Mouse (Mus musculus): ENCODE measurements around the gene Plekha6. TPM values are rescaled to one million over a fixed set of nuclear protein-coding genes. Genes with fewer than 3 reads are reported as not detected.
A peak's percentile ranks its signal among the peaks of the same experiment; 100 is the strongest.
"Not testable (repeated sequence)": the region's sequence is repeated elsewhere in the genome, so short reads cannot be mapped to it uniquely, and the experiment has no call there.

Plekha6 gene
- polyA plus RNA-seq, 1 experiment from 2014 or later = 19.8 TPM

DNA sequence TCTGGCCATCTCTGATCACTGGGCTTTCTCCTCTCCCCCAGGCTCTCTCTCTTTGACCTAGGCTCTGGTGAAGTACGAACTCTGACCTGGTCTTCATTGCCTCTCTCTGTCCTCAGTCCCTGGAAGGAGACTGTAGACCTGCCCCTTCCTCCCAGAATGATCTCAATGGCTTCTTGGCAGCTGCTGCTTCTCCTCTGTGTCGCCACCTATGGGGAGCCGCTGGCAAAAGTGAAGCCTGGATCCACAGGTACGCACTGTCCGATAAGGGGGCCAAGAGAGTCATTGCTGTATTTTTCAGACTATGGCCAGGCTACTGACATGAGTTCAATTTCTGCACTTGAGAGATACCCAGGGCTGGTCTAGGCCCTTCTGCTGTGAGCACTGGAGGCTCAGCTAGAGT, 163.1 kb downstream of the Plekha6 start:
- Histone ChIP-seq H3K36me3 (ENCODE audit: control insufficient read depth, insufficient read depth, low read length) (no peaks in the 10 kb centered on the region), H3K4me2 (replicated peaks; ENCODE audit: low read depth, low read length) (no peak overlapping the region), H3K27me3 (ENCODE audit: control insufficient read depth, insufficient read depth, low read length) (peaks cover 6% of the 10 kb centered on the region; the same call in 1 of the 2 replicates), H3K9me3 (ENCODE audit: control insufficient read depth, low read depth, low read length) (no peaks in the 10 kb centered on the region), H3K27ac (ENCODE audit: low read length) (no peak overlapping the region), H3K4me1 (ENCODE audit: control insufficient read depth, insufficient read depth, low read length) (peaks cover 13% of the 10 kb centered on the region), H3K9ac (replicated peaks; ENCODE audit: low read depth, low read length) (no peak overlapping the region), H3K4me3 (ENCODE audit: low read depth, low read length) (no peak overlapping the region)
- 60% methylated on average over 5 of the region's 5 CpGs for WGBS
- no peak for ATAC-seq (ENCODE audit: insufficient number of reproducible peaks, insufficient read depth, low FRiP score, low read depth)

DNA sequence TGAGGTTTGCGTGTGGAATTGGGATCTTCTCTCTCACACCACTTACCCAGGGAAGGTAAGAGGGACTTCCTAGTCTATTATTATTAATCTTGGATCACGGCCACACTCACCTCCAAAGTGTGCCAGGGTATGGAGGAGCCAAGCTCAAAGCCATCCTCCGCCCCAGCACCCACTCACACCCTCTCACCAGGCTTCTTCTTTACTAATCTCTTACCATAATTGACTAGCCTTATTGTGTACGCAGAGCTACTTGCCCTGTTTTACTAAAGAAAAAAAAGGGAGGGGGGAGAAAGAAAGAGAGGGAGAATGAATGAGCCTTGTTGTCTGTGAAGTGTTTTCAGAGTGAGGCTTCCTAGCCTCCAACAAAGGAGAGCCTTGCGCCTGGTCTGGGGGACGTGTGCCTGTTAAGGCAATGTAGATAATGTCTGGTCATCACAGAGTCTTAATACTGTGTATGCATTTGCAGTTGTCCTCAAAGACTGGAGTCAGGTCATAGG, 164.3 kb downstream of the Plekha6 start:
- 74% methylated on average over 6 of the region's 6 CpGs for WGBS
- no peak overlapping the region for H3K9ac ChIP-seq (replicated peaks; ENCODE audit: low read depth, low read length)

DNA sequence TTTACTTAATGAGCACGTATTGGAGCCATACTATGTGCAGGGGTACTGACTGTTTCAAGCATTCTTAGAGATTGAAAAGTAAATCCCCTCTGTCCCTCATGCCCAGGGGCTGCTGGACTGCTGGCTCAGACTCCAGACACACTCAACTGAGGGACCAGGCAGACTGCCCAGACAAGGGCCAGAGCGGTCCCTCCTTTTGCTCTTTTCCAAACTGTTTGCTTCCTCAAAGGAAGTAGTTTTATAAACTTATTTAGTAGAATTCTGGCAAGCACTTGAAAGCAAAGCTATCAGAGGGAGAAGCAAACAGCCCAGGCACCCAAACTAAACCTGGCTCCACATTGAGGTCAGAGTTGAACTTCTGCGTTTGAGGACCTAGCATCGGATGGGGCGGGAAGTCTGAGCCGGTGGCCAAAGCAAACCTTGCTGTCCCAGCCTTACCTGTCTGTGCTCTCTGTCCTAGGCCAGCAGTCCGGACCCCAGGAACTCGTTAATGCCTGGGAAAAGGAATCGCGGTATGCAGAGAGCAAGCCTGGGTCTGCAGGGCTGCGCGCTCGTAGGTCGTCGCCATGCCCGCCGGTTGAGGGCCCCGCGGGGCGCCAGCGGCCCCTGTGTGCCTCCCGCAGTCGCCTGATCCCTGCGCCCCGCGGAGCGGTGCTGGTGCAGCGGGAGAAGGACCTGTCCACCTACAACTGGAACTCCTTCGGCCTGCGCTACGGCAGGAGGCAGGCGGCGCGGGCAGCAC, 165.1 kb downstream of the Plekha6 start:
- Histone ChIP-seq H3K9ac (replicated peaks; ENCODE audit: low read depth, low read length) (peak overlapping the region; percentile 21; the same call in 1 of the 2 replicates), H3K27ac (ENCODE audit: low read length) (no peak overlapping the region), H3K4me3 (ENCODE audit: low read depth, low read length) (peak overlapping the region; percentile 23), H3K4me1 (ENCODE audit: control insufficient read depth, insufficient read depth, low read length) (peaks cover 13% of the 10 kb centered on the region), H3K27me3 (ENCODE audit: control insufficient read depth, insufficient read depth, low read length) (peaks cover 6% of the 10 kb centered on the region; the same call in 1 of the 2 replicates), H3K4me2 (replicated peaks; ENCODE audit: low read depth, low read length) (peak overlapping the region; percentile 42), H3K36me3 (ENCODE audit: control insufficient read depth, insufficient read depth, low read length) (no peaks in the 10 kb centered on the region), H3K9me3 (ENCODE audit: control insufficient read depth, low read depth, low read length) (no peaks in the 10 kb centered on the region)
- 0 out of 2 replicates have a peak, but pooled peaks have one; percentile 18 for ATAC-seq (ENCODE audit: insufficient number of reproducible peaks, insufficient read depth, low FRiP score, low read depth)
- 9% methylated on average over 34 of the region's 34 CpGs for WGBS

More for the DNA sequence above, 164.3 kb downstream of the Plekha6 start:
- ATAC-seq (ENCODE audit: insufficient number of reproducible peaks, insufficient read depth, low FRiP score, low read depth) = no peak
- Histone ChIP-seq H3K9me3 (ENCODE audit: control insufficient read depth, low read depth, low read length) (no peaks in the 10 kb centered on the region), H3K36me3 (ENCODE audit: control insufficient read depth, insufficient read depth, low read length) (no peaks in the 10 kb centered on the region), H3K4me2 (replicated peaks; ENCODE audit: low read depth, low read length) (no peak overlapping the region), H3K4me3 (ENCODE audit: low read depth, low read length) (no peak overlapping the region), H3K4me1 (ENCODE audit: control insufficient read depth, insufficient read depth, low read length) (peaks cover 13% of the 10 kb centered on the region), H3K27ac (ENCODE audit: low read length) (no peak overlapping the region), H3K27me3 (ENCODE audit: control insufficient read depth, insufficient read depth, low read length) (peaks cover 6% of the 10 kb centered on the region; the same call in 1 of the 2 replicates)

DNA sequence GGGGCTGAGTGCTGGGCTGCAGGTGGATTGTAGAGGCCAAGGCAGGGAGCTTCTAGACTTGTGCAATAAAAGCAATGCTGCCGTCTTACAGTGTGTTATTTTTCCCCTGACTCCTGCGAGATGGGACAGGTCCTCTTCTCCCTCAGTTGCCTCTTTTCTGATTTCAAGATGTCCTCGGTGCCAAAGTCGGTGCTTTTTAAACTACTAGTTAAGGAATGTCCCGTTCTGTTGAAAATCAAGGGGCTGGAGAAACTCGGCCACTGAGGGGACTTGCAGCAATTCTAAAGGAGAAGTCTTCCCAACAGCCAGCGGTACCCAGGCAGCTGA, 165.6 kb downstream of the Plekha6 start:
- no peak overlapping the region for H3K27ac ChIP-seq (ENCODE audit: low read length)
- 31% methylated on average over 7 of the region's 7 CpGs for WGBS
- H3K36me3 ChIP-seq (ENCODE audit: control insufficient read depth, insufficient read depth, low read length) = no peaks in the 10 kb centered on the region
- H3K4me2 ChIP-seq (replicated peaks; ENCODE audit: low read depth, low read length) = peak overlapping the region; percentile 42
- H3K9me3 ChIP-seq (ENCODE audit: control insufficient read depth, low read depth, low read length) = no peaks in the 10 kb centered on the region
- peaks cover 13% of the 10 kb centered on the region for H3K4me1 ChIP-seq (ENCODE audit: control insufficient read depth, insufficient read depth, low read length)
- peaks cover 6% of the 10 kb centered on the region; the same call in 1 of the 2 replicates for H3K27me3 ChIP-seq (ENCODE audit: control insufficient read depth, insufficient read depth, low read length)
- peak overlapping the region; percentile 21; the same call in 1 of the 2 replicates for H3K9ac ChIP-seq (replicated peaks; ENCODE audit: low read depth, low read length)
- ATAC-seq (ENCODE audit: insufficient number of reproducible peaks, insufficient read depth, low FRiP score, low read depth) = no peak
- peak overlapping the region; percentile 23 for H3K4me3 ChIP-seq (ENCODE audit: low read depth, low read length)

DNA sequence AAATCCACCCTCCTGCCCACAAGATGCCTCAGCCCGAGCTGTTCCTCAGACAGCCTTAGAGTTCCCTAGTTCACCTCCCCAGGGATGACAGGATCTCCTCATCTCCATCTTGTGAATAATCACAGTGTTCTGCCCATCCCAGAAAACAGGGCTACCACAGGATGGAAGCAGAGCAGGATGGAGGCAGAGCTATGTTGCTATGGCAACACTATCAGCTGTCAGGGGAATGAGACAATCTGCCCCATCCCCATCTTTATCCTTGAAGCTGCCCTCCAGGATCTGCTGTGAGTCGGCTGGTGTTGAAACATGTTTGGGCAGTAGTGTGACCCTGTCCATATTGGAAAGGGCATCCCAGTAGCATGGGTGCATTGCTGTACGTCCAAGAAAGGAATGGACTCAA, 167.1 kb downstream of the Plekha6 start:
- Histone ChIP-seq H3K4me3 (ENCODE audit: low read depth, low read length) (no peak overlapping the region), H3K9ac (replicated peaks; ENCODE audit: low read depth, low read length) (no peak overlapping the region), H3K27ac (ENCODE audit: low read length) (no peak overlapping the region), H3K4me1 (ENCODE audit: control insufficient read depth, insufficient read depth, low read length) (peaks cover 13% of the 10 kb centered on the region), H3K4me2 (replicated peaks; ENCODE audit: low read depth, low read length) (no peak overlapping the region), H3K27me3 (ENCODE audit: control insufficient read depth, insufficient read depth, low read length) (peaks cover 6% of the 10 kb centered on the region; the same call in 1 of the 2 replicates), H3K9me3 (ENCODE audit: control insufficient read depth, low read depth, low read length) (no peaks in the 10 kb centered on the region), H3K36me3 (ENCODE audit: control insufficient read depth, insufficient read depth, low read length) (no peaks in the 10 kb centered on the region)
- WGBS = 79% methylated on average over 3 of the region's 3 CpGs
- no peak for ATAC-seq (ENCODE audit: insufficient number of reproducible peaks, insufficient read depth, low FRiP score, low read depth)

DNA sequence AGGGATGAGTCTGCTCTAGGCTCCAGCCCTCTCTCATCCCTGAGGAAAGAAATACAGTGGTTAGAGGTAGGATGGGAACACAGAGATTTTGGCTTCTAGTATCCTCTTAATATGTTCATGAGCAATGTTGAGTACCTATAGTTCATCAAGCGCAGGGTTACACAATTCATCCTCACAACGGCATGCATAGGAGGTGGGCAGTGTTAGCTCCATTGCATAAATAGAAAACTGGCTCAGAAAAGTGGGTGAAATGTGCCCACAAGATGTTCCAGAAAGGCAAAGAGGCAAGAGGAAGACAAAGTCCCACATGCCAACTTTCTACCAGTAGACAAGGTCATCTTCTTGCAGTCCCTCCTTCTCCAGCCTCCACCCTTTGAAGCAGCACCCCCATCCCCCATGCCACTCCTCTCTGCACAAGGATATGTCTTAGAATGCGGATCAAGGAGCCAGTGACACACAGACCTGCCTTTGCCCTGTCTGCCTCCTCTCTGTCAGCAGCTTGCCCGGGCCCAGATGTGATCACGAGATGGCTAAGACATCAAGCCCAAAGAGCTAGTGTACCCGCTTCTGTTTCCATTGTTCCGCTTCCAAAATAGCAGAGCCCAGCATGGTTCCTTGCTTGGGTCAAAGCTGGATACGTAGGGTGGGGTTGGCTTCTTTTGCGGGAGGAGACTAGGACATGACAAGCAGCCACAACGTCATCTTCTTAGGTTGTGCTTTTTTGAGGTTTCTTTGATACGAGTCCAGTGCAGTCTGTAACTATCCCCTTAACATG, 168.8 kb downstream of the Plekha6 start:
- H3K4me2 ChIP-seq (replicated peaks; ENCODE audit: low read depth, low read length) = no peak overlapping the region
- H3K9me3 ChIP-seq (ENCODE audit: control insufficient read depth, low read depth, low read length) = no peaks in the 10 kb centered on the region
- no peak for ATAC-seq (ENCODE audit: insufficient number of reproducible peaks, insufficient read depth, low FRiP score, low read depth)
- H3K36me3 ChIP-seq (ENCODE audit: control insufficient read depth, insufficient read depth, low read length) = no peaks in the 10 kb centered on the region
- H3K9ac ChIP-seq (replicated peaks; ENCODE audit: low read depth, low read length) = no peak overlapping the region
- H3K4me3 ChIP-seq (ENCODE audit: low read depth, low read length) = no peak overlapping the region
- peaks cover 6% of the 10 kb centered on the region; the same call in 1 of the 2 replicates for H3K27me3 ChIP-seq (ENCODE audit: control insufficient read depth, insufficient read depth, low read length)
- 89% methylated on average over 11 of the region's 11 CpGs for WGBS
- no peak overlapping the region for H3K27ac ChIP-seq (ENCODE audit: low read length)
- H3K4me1 ChIP-seq (ENCODE audit: control insufficient read depth, insufficient read depth, low read length) = peaks cover 13% of the 10 kb centered on the region

DNA sequence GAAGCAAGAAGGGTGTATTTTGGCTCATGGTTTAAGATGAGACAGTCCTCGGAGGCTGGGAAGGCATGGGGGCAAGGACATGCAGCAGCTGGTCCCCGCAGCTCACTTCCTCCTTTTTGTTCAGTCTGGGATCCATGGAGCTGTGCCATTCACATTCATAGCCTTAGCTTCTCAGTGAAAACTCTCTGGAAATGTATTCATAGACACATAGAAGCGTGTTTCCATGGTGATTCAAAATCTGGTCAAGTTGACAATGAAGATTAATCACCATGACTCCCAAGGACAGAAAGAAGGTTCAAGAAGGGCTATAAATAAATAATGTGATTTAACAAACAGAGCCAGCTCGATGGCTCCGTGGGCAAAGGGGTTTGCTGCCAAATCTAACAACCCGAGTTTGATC, 169.9 kb downstream of the Plekha6 start:
- no peaks in the 10 kb centered on the region for H3K9me3 ChIP-seq (ENCODE audit: control insufficient read depth, low read depth, low read length)
- 80% methylated on average over 6 of the region's 6 CpGs for whole genome bisulfite sequencing
- no peaks in the 10 kb centered on the region for H3K36me3 ChIP-seq (ENCODE audit: control insufficient read depth, insufficient read depth, low read length)
- H3K9ac ChIP-seq (replicated peaks; ENCODE audit: low read depth, low read length) = no peak overlapping the region
- H3K27me3 ChIP-seq (ENCODE audit: control insufficient read depth, insufficient read depth, low read length) = peaks cover 6% of the 10 kb centered on the region; the same call in 1 of the 2 replicates
- H3K4me1 ChIP-seq (ENCODE audit: control insufficient read depth, insufficient read depth, low read length) = peaks cover 8% of the 10 kb centered on the region
- no peak for ATAC-seq (ENCODE audit: insufficient number of reproducible peaks, insufficient read depth, low FRiP score, low read depth)
- H3K4me3 ChIP-seq (ENCODE audit: low read depth, low read length) = no peak overlapping the region
- no peak overlapping the region for H3K4me2 ChIP-seq (replicated peaks; ENCODE audit: low read depth, low read length)
- H3K27ac ChIP-seq (ENCODE audit: low read length) = no peak overlapping the region

DNA sequence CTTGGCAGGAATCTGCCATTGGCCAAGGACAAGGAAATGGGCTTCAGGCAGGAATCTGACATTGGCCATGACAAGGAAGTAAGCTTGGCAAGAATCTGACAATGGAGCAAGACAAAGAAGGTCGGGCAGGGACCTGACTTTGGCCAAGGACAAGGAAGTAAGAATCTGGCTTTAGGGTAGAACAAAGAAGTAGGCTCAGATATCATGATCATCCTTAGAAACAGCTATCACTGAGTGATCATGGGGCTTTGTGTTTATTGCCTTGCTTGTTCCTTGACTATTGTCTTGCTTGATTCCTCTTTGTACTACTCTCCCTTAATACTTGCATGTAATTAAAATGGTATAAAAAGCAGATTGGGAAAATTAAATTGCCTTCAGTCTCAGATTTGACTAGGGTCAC, 176.4 kb downstream of the Plekha6 start:
- 71% methylated on average over 1 of the region's 1 CpGs for WGBS
- H3K4me2 ChIP-seq (replicated peaks; ENCODE audit: low read depth, low read length); H3K4me3 ChIP-seq (ENCODE audit: low read depth, low read length); H3K4me1 ChIP-seq (ENCODE audit: control insufficient read depth, insufficient read depth, low read length); H3K27ac ChIP-seq (ENCODE audit: low read length); H3K9me3 ChIP-seq (ENCODE audit: control insufficient read depth, low read depth, low read length); H3K27me3 ChIP-seq (ENCODE audit: control insufficient read depth, insufficient read depth, low read length); H3K36me3 ChIP-seq (ENCODE audit: control insufficient read depth, insufficient read depth, low read length); H3K9ac ChIP-seq (replicated peaks; ENCODE audit: low read depth, low read length); ATAC-seq (ENCODE audit: insufficient number of reproducible peaks, insufficient read depth, low FRiP score, low read depth): not testable (repeated sequence)
